Mouse (Mus musculus) stomach, embryonic 15.5 days (tissue): Measurements from ENCODE around the gene Pgap1. TPM values are rescaled to one million over a fixed set of nuclear protein-coding genes. Genes with fewer than 3 reads are reported as not detected.

Experiments
- ATAC-seq: fragments of 200-750 bp; cut with Nextera tagmentation; 2 replicates; pipeline ENCODE4 v1.8.0; 2017; ENCODE audit warnings: low read depth, moderate number of reproducible peaks, moderate TSS enrichment; ENCODE audit not compliant: insufficient read depth, low FRiP score
- H3K27ac ChIP-seq: fragments of 300-500 bp; sonication (generic); 2 replicates; pipeline ENCODE4 v1.5.1; 2015; ENCODE audit warnings: mild to moderate bottlenecking, inconsistent platforms
- H3K27me3 ChIP-seq: fragments of 300-500 bp; sonication (generic); replicated peaks from 2 replicates; pipeline ENCODE4 v1.6.1; 2015; ENCODE audit warnings: inconsistent platforms
- H3K36me3 ChIP-seq: fragments of 300-500 bp; sonication (generic); 2 replicates; pipeline ENCODE4 v1.6.1; 2015; ENCODE audit warnings: inconsistent platforms
- H3K4me1 ChIP-seq: fragments of 300-500 bp; sonication (generic); 2 replicates; pipeline ENCODE4 v1.6.1; 2015; ENCODE audit warnings: inconsistent platforms
- H3K4me2 ChIP-seq: fragments of 300-500 bp; sonication (generic); 2 replicates; pipeline ENCODE4 v1.6.1; 2015; ENCODE audit warnings: mild to moderate bottlenecking, inconsistent platforms
- H3K4me3 ChIP-seq: fragments of 300-500 bp; sonication (generic); replicated peaks from 2 replicates; pipeline ENCODE4 v1.5.1; 2015; ENCODE audit warnings: inconsistent platforms
- H3K9ac ChIP-seq: fragments of 300-500 bp; sonication (generic); 2 replicates; pipeline ENCODE4 v1.6.1; 2015; ENCODE audit warnings: inconsistent platforms
- H3K9me3 ChIP-seq: fragments of 300-500 bp; sonication (generic); 2 replicates; pipeline ENCODE4 v1.6.1; 2016; ENCODE audit warnings: inconsistent platforms
- WGBS: fragments of 180-500 bp; shearing (Covaris S2); methylation state at CpG from one replicate; pipeline ENCODE4 v1.1.7; 2015; 5-methylcytosine and 5-hydroxymethylcytosine counted together
- polyA plus RNA-seq: library from polyadenylated mRNA; unstranded; fragments of >200 nt; fragmentation: Nextera tagmentation; extraction: Ambion mirVana; gene quantifications from 2 replicates; pipeline ENCODE4 v1.2.1, GENCODE M21; 2015

Pgap1 gene
- 10.8 and 11.7 TPM in 2 replicates for polyA plus RNA-seq

DNA sequence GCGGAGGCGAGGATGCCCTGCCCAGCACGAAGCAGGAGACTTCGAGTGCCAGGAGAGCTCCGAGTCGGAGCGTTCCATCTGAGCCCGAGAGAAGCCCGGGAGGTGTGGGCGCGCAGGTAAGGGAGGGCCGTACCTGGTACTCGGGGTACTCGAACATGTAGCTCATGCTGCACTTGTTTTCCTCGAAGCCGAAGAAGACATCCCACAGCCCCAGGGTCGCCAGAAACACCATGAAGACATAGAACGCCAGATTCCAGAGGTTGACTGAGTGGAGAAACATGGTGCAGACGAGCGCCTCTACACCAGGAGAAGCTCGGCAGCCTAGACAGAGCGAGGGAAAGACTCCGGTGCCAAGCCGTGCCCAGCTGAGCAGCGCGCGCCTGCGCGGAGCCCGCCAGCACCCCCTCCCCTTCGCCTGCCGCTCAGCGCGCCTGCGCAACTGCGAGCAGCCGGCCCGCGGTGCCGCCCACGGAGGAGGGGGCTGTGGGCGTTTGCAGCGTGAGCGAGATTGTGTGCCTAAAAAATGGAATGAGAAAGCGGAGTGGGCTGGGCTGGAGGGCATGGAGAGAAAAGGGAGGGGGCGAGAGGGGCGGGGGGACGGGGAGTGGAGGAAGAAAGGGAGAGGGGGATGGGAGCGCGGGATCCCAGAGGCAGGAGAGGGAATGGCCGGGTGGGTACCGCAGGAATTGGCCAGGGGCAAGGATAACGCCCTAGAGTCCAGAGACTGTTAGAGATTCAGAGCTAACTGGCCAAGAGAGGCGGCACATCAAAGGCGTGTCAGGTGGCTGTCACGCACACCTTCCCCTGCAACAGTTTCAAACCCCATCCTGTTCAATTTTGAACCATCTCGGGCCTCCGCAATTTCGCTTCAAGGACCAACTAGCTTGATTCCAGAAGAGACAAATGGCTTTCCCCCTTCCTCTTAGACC, at the start of gene Pgap1:
TSS of gene Pgap1 (minus strand) at position 384 of the 929 bp plus-strand sequence.
- Histone ChIP-seq H3K4me1 (no peaks in the 10 kb centered on the region), H3K4me2 (peak within 1 kb of the TSS; percentile 95), H3K27ac (peak within 1 kb of the TSS; percentile 87), H3K4me3 (peak within 1 kb of the TSS; percentile 76), H3K27me3 (no peaks in the 10 kb centered on the region), H3K9ac (peak within 1 kb of the TSS; percentile 60), H3K36me3 (no peaks in the 10 kb centered on the region), H3K9me3 (no peaks in the 10 kb centered on the region)
- ATAC-seq: peak; percentile 98
- under 1% methylated on average over 56 of the region's 59 CpGs for WGBS

DNA sequence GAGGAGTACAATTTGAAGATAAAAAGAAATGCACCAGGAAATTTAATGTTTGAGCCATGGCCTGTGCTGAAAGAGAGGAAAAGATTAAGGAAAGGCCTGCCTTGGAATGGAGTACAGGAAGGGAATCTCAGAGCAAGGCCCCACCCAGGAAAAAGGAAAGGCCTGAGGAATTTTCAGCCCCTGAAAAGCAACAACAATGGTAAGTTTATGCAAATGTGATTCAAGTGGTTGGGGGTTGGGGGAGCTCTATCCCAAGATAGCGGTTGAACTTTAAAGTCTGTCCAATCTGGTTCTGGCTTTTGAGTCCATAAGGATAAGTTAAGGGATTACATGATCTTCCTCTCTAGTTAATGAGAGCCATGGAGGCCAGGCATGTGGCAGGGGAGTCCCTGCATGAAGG, 49.5 kb upstream of the Pgap1 start:
- Histone ChIP-seq H3K4me2 (no peak overlapping the region), H3K4me1 (no peaks in the 10 kb centered on the region), H3K9me3 (no peaks in the 10 kb centered on the region), H3K36me3 (no peaks in the 10 kb centered on the region), H3K27me3 (no peaks in the 10 kb centered on the region), H3K27ac (no peak overlapping the region), H3K9ac (no peak overlapping the region), H3K4me3 (no peak overlapping the region)
- WGBS: 80% methylated on average over 1 of the region's 1 CpGs
- no peak for ATAC-seq

GRCm38 (mm10) chr1:54601692-54602091, 44.2 kb upstream of the Pgap1 start:
- no peak overlapping the region for H3K4me2 ChIP-seq
- no peak overlapping the region for H3K4me3 ChIP-seq
- no peak for ATAC-seq
- WGBS: 91% methylated on average over 9 of the region's 9 CpGs
- H3K9me3 ChIP-seq: no peaks in the 10 kb centered on the region
- no peak overlapping the region for H3K9ac ChIP-seq
- H3K36me3 ChIP-seq: no peaks in the 10 kb centered on the region
- H3K4me1 ChIP-seq: no peaks in the 10 kb centered on the region
- no peaks in the 10 kb centered on the region for H3K27me3 ChIP-seq
- H3K27ac ChIP-seq: no peak overlapping the region

DNA sequence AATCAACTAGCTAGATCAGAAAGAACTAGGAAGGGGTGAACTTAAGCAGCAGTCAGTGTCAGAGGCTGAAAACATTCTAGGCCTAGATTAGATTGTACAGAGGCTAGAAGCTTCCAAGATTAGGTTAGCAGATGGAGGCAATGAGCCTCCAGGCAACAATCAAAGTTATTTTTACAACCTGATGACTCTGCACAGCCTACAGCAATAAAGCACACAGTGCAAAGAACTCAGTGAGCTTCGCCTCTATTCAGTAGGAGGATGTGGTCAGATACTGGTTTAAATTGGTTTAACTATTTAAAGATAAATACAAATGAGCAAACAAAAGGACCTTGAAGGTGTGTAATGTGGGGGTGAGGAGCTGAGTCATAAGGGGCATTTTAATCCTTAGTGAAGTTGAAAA, 42.8 kb upstream of the Pgap1 start:
- Histone ChIP-seq H3K9ac (no peak overlapping the region), H3K4me3 (no peak overlapping the region), H3K4me2 (no peak overlapping the region), H3K36me3 (no peaks in the 10 kb centered on the region), H3K27ac (peak overlapping the region; percentile 23; the same call in 1 of the 2 replicates), H3K9me3 (no peaks in the 10 kb centered on the region), H3K4me1 (no peaks in the 10 kb centered on the region), H3K27me3 (no peaks in the 10 kb centered on the region)
- 72% methylated on average over 1 of the region's 1 CpGs for WGBS
- ATAC-seq: peak; percentile 67

DNA sequence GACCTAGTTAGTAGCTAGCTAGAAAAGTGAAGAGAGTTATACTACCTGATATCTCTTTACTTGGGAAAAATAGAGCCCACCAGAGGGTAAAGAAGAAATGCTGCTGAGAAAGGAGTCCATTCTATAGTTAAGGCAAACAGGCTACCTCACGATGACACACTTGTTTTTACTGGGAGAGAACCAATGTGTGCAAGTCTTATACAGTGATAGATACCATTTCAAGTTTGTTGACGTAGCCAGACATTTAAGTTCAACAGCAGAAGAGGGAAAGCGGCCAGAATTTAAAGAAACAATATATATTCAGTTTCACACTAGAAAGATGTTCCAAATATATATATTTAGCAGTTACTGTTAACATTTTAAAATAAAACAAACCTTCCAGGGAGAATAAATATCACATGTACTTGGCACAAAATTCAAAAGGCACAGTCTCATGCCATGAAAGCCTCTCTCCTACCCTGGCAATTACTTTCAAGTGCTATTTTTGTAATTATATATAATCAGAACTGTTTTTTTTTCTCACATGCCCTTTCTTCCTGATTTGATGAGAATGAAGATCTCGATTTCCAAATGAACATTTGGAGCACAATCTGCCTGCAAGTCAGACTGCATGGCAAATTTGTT, 40.2 kb upstream of the Pgap1 start:
- Histone ChIP-seq H3K36me3 (no peaks in the 10 kb centered on the region), H3K4me3 (no peak overlapping the region), H3K27ac (no peak overlapping the region), H3K27me3 (no peaks in the 10 kb centered on the region), H3K9me3 (no peaks in the 10 kb centered on the region), H3K4me1 (no peaks in the 10 kb centered on the region), H3K4me2 (no peak overlapping the region), H3K9ac (no peak overlapping the region)
- no peak for ATAC-seq
- WGBS: 42% methylated on average over 4 of the region's 4 CpGs

- 66% methylated on average over 2 of the region's 2 CpGs for whole genome bisulfite sequencing
These were observed 38.7 kb upstream of the Pgap1 start for GRCm38 (mm10) chr1:54596151-54596550.

GRCm38 (mm10) chr1:54587076-54587475, 29.6 kb upstream of the Pgap1 start:
- no peaks in the 10 kb centered on the region for H3K9me3 ChIP-seq
- WGBS: 91% methylated on average over 5 of the region's 5 CpGs
- ATAC-seq: no peak

More at GRCm38 (mm10) chr1:54596151-54596550, 38.7 kb upstream of the Pgap1 start:
- no peak for ATAC-seq
- H3K9ac ChIP-seq: no peak overlapping the region
- no peaks in the 10 kb centered on the region for H3K4me1 ChIP-seq
- H3K27ac ChIP-seq: no peak overlapping the region
- no peak overlapping the region for H3K4me3 ChIP-seq
- no peak overlapping the region for H3K4me2 ChIP-seq
- no peaks in the 10 kb centered on the region for H3K27me3 ChIP-seq
- H3K36me3 ChIP-seq: no peaks in the 10 kb centered on the region
- H3K9me3 ChIP-seq: no peaks in the 10 kb centered on the region

GRCm38 (mm10) chr1:54585971-54586555, 28.6 kb upstream of the Pgap1 start:
- WGBS: 51% methylated on average over 5 of the region's 5 CpGs
- no peak overlapping the region for H3K4me2 ChIP-seq
- no peak for ATAC-seq
- no peak overlapping the region for H3K27ac ChIP-seq
- no peak overlapping the region for H3K9ac ChIP-seq
- no peaks in the 10 kb centered on the region for H3K9me3 ChIP-seq
- no peak overlapping the region for H3K4me3 ChIP-seq
- no peaks in the 10 kb centered on the region for H3K36me3 ChIP-seq
- no peaks in the 10 kb centered on the region for H3K27me3 ChIP-seq
- no peaks in the 10 kb centered on the region for H3K4me1 ChIP-seq

More at GRCm38 (mm10) chr1:54587076-54587475, 29.6 kb upstream of the Pgap1 start:
- H3K4me3 ChIP-seq: no peak overlapping the region
- H3K27me3 ChIP-seq: no peaks in the 10 kb centered on the region
- H3K9ac ChIP-seq: no peak overlapping the region
- H3K36me3 ChIP-seq: no peaks in the 10 kb centered on the region
- no peak overlapping the region for H3K27ac ChIP-seq
- no peaks in the 10 kb centered on the region for H3K4me1 ChIP-seq
- H3K4me2 ChIP-seq: no peak overlapping the region

DNA sequence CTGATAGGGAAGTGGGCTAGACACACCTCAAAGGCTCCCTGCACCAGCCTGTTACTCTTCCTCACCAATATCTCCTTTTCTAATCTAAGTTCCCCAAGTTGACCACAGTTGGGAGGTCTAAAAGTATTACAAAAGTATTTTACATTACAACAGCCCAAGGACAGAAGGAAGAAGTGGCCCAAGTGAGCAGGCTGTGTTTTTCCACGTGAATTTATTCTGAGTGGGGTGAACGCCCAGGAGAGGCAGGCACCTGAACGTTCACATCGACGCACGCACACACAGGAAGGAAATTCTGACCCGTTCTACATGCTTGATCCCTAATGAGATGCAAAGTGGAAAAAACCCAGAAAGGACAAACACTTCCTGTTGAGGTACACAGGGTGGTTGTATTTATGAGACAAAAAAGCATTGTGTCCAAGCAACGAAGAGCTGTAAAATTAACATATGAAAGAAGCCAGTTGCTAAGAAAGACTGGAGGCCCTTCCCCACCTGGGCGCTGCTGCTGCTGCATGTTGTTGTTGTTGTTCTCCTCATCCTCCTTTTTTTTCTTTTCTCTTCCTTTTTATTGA, 27.9 kb upstream of the Pgap1 start:
- Histone ChIP-seq H3K36me3 (no peaks in the 10 kb centered on the region), H3K9me3 (no peaks in the 10 kb centered on the region), H3K27ac (peak overlapping the region; percentile 54; the same call in 1 of the 2 replicates), H3K27me3 (no peaks in the 10 kb centered on the region), H3K4me2 (no peak overlapping the region), H3K4me1 (no peaks in the 10 kb centered on the region), H3K4me3 (no peak overlapping the region), H3K9ac (no peak overlapping the region)
- ATAC-seq: no peak
- 48% methylated on average over 9 of the region's 9 CpGs for WGBS

GRCm38 (mm10) chr1:54584588-54585277, 27.2 kb upstream of the Pgap1 start:
- Histone ChIP-seq H3K27ac (peak overlapping the region; percentile 54; the same call in 1 of the 2 replicates), H3K27me3 (no peaks in the 10 kb centered on the region), H3K4me1 (no peaks in the 10 kb centered on the region), H3K9ac (no peak overlapping the region), H3K4me3 (no peak overlapping the region), H3K4me2 (no peak overlapping the region), H3K9me3 (no peaks in the 10 kb centered on the region), H3K36me3 (no peaks in the 10 kb centered on the region)
- WGBS: 57% methylated on average over 2 of the region's 2 CpGs
- ATAC-seq: no peak
